Mouse (Mus musculus) cortical plate, adult 2 months (tissue): ENCODE data around the gene Sart1.

Experiments used
- CTCF ChIP-seq: fragments of 200-500 bp; IDR thresholded peaks from 2 replicates; pipeline ENCODE4 v1.5.1; 2011; ENCODE audit warnings: mild to moderate bottlenecking, control low read depth, low read length; ENCODE audit not compliant: insufficient read depth; ENCODE audit errors: extremely low read depth
- POLR2A ChIP-seq: fragments of 200-500 bp; IDR thresholded peaks from 2 replicates; pipeline ENCODE4 v1.6.1; 2011; ENCODE audit warnings: mild to moderate bottlenecking, low read length, control low read depth; ENCODE audit not compliant: insufficient read depth; ENCODE audit errors: extremely low read depth

DNA sequence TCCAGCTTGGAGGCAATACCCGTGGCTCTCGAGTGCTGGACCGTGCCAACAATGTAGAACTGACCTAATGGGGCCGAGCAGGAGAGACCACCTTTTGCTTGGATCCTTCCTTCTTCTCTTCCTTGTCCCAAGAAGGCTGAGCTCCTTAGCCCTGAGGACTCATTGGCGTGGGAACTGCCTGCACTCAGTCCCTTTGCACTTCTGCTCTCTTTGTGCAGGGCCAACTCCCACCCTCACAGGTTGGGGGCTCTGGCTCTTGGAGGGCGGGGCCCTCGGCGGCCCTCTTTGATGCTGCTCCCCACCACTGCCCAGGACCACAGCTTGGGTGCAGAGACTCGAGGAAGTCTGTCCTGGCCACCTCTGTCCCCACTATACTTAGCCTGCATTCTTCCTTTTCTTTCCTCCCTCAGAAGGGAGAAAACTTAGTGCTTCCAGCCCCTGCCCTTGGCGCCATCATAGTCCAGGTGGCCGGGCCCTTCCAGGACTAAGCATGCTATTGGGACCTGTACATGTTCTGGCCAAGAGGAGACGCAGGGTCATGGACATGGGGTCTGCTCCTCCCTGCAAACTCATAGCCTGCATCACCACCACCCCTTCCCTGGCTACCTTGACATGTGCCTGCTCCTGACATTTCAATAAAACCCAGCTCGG lies 38.3 kb upstream of the Sart1 start:
- TF ChIP-seq CTCF (no peak), POLR2A (no peak)
